Mouse (Mus musculus) megakaryocyte, embryonic 14.5 days (primary cell): Measurements from ENCODE around the gene Kcnb1.

Experiments
- FLI1 ChIP-seq: IDR thresholded peaks from 2 replicates; pipeline ENCODE4 v1.6.1; 2012; ENCODE audit warnings: low read length, inconsistent platforms, mixed read lengths
- GATA1 ChIP-seq: IDR thresholded peaks from 3 replicates; pipeline ENCODE4 v1.6.1; 2012; ENCODE audit warnings: mixed read lengths, low read length, inconsistent platforms, borderline replicate concordance

DNA sequence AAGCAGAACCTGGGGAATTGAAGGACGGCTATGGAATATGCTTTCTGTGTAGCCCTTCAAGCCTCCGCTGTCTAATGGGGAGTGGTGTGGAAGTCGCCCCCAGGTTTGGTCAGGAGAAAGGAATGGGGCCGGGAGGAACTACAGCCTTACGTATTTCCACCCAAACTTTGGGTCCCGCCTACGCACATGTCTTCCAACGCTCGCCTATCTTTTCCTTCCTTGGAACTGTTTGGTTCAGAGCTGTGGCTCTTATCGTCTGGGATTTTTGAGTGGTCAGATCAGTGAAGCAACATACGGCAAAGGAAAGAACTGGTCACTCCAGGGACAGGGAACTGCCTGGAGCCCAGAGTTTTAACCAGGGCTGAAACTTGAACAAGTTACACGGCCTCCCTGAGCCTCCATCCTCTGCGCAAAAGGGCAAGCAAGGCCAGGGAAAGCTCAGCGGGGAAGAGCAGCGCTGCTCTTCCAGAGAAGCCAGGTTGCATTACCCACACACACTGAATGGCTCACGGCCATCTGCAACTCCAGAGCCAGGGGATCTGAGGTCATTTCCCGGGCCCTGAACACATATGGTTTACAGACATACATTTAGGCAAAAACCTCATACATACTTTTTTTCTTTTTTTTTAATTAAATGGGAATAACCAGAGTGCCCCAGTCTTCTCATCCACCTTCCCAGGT is 45.5 kb upstream of the Kcnb1 start:
- TF ChIP-seq GATA1 (no peak), FLI1 (no peak)
